Mouse (Mus musculus) spleen, adult 2 months (tissue): ENCODE data around the gene Cnr1. TPM values are rescaled to one million over a fixed set of nuclear protein-coding genes. Genes with fewer than 3 reads are reported as not detected.

Source experiments
- DNase-seq, 2 experiments: peaks; one replicate each; pipeline versions ENCODE4 v3.0.0 to v3.0.0-alpha.2; 2012 to 2021; ENCODE audit warnings: low spot score in 2 of 2, low read depth in 1 of 2
- H3K27ac ChIP-seq: fragments of 200-500 bp; 2 replicates; pipeline ENCODE4 v1.5.1; 2012; ENCODE audit warnings: low read length, inconsistent platforms; ENCODE audit not compliant: insufficient read depth
- H3K27me3 ChIP-seq: fragments of 200-500 bp; 2 replicates; pipeline ENCODE4 v1.6.1; 2012; ENCODE audit warnings: mild to moderate bottlenecking, moderate library complexity, low read length, inconsistent platforms; ENCODE audit not compliant: control insufficient read depth, insufficient read depth
- H3K36me3 ChIP-seq: fragments of 200-500 bp; 2 replicates; pipeline ENCODE4 v1.6.1; 2012; ENCODE audit warnings: mild to moderate bottlenecking, low read length, inconsistent platforms; ENCODE audit not compliant: control insufficient read depth, insufficient read depth
- H3K4me1 ChIP-seq: fragments of 200-500 bp; 2 replicates; pipeline ENCODE4 v1.6.1; 2011; ENCODE audit warnings: inconsistent platforms; ENCODE audit not compliant: control insufficient read depth, insufficient read depth, insufficient read length
- H3K4me3 ChIP-seq: fragments of 200-500 bp; 2 replicates; pipeline ENCODE4 v1.5.1; 2011; ENCODE audit warnings: mild to moderate bottlenecking, inconsistent platforms; ENCODE audit not compliant: insufficient read depth, insufficient read length; ENCODE audit errors: extremely low read depth
- CTCF ChIP-seq: fragments of 200-500 bp; IDR thresholded peaks from 2 replicates; pipeline ENCODE4 v1.5.1; 2011; ENCODE audit warnings: mild to moderate bottlenecking, inconsistent platforms; ENCODE audit not compliant: insufficient read depth, insufficient read length, insufficient replicate concordance; ENCODE audit errors: extremely low read depth
- POLR2A ChIP-seq: fragments of 200-500 bp; IDR thresholded peaks from 2 replicates; pipeline ENCODE4 v1.6.1; 2011; ENCODE audit warnings: low read depth, low read length, inconsistent platforms
- WGBS: fragments of 180-500 bp; shearing (Covaris S2); methylation state at CpG from one replicate; pipeline ENCODE4 v1.1.7; 2018; 5-methylcytosine and 5-hydroxymethylcytosine counted together
- polyA plus RNA-seq: library from polyadenylated mRNA; depleted of rRNA; stranded (reverse); fragments of >200 nt; gene quantifications from 2 replicates; pipeline ENCODE4 v1.2.3, GENCODE M21; 2012

Gene Cnr1
- polyA plus RNA-seq, 1 experiment = 0.55 TPM

DNA sequence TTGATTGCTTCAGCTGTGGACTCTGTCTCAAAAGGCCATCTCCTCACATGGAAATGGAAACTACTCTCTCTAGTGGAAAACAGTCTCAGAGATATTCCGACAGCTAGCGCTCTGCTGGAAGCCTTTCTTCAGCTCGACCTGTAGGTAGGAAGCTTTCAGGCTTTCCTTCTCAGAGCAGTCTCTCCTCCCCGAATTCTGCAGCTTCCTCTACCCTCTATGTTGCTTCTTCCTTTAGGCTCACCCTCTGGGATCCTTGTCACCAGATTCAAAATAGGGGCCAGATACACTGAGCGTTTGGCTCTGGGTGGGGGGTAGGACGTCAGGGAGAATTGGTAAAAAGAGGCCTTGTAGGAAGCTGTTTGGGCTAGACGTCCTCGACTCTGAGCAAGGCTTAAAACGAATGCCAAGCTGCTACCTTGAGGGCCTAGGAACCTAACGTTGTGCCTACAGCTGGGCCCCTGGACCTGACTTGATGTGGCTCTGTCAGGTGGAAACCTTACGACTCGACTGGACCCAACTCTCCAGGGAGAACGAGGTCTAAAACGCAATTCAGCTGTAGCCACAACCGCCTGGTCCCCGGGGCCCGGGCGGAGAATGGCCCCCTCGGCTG lies 1.1 kb upstream of the Cnr1 start:
- no peak for DNase-seq
- Histone ChIP-seq H3K4me1 (no peaks in the 10 kb centered on the region; the same call in 1 of the 2 replicates), H3K27me3 (peaks cover 15% of the 10 kb centered on the region), H3K36me3 (no peaks in the 10 kb centered on the region), H3K27ac (no peak overlapping the region), H3K4me3 (no peak overlapping the region)
- WGBS = 26% methylated on average over 19 of the region's 19 CpGs
- TF ChIP-seq CTCF (no peak), POLR2A (no peak)

DNA sequence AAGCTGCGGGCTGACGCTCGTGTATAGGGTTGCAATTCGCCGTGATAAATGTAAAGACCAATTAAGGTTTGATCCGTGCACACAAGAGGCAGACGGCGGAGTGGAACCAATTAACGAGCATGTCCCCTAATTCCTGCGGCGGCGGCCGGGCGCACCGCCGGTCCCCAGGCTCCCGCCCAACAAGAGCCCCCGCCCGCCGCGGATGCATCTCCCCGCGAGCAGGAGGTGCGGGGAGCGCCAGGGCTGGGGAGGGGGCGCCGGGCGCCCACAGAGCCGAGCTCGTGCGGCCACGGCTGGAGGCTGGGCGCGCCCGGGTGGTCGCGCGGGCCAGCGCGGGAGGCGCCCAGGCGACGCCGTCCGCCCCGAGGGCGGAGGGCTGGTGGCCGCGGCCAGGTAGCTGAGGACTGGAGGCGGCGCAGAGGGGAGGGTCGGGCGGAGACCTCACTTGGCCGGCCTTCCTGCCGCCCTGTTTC lies 596 bp upstream of the Cnr1 start:
- DNase-seq = no peak
- Histone ChIP-seq H3K27ac (no peak overlapping the region), H3K4me1 (no peaks in the 10 kb centered on the region; the same call in 1 of the 2 replicates), H3K4me3 (peak overlapping the region; percentile 49; the same call in 1 of the 2 replicates), H3K27me3 (peaks cover 15% of the 10 kb centered on the region), H3K36me3 (no peaks in the 10 kb centered on the region)
- 2% methylated on average over 52 of the region's 55 CpGs for WGBS
- TF ChIP-seq POLR2A = no peak
- TF ChIP-seq CTCF = no peak

DNA sequence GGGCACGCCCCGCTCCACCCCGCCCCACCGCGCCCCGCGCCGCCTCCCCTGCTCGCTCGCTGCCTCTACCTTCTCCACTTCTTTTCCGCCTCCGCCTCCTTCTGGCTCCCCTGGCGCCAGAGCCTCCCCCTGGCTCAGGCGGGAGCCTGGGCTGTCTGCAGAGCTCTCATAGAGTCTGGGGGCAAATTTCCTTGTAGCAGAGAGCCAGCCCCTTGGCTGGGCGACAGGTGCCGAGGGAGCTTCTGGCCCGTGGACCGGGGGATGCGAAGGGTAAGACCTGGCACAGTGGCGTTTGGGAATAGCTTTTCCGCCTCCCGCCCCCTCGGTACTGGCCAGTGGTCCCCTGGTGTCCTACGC lies 474 bp downstream of the Cnr1 start:
- H3K27me3 ChIP-seq = peaks cover 15% of the 10 kb centered on the region
- TF ChIP-seq POLR2A (no peak), CTCF (no peak)
- H3K4me3 ChIP-seq = peak overlapping the region; percentile 49
- 4% methylated on average over 20 of the region's 24 CpGs for WGBS
- H3K27ac ChIP-seq = no peak overlapping the region
- no peak for DNase-seq
- no peaks in the 10 kb centered on the region; the same call in 1 of the 2 replicates for H3K4me1 ChIP-seq
- H3K36me3 ChIP-seq = no peaks in the 10 kb centered on the region

DNA sequence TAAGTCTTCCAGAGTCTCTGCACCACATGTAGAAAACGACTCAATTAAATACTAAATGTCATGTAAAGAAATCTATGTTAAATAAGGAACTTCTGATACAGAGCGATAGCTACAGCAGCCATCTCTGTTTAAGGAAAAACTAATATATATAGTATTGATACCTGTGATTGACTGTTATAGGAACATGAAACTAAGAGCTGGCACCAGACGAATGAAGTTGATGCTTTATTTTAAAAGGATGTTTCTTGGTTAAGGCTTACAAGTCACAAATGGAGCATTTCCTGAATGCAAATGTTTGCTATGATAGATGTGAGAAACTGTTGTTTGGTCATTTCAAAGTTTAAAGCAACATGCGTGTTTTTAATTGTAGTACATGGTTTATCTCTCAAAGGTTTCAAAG lies 1.1 kb downstream of the Cnr1 start:
- Histone ChIP-seq H3K4me1 (no peaks in the 10 kb centered on the region; the same call in 1 of the 2 replicates), H3K36me3 (no peaks in the 10 kb centered on the region), H3K27ac (no peak overlapping the region), H3K4me3 (no peak overlapping the region), H3K27me3 (peaks cover 15% of the 10 kb centered on the region)
- WGBS = 51% methylated on average over 4 of the region's 4 CpGs
- DNase-seq = no peak
- no peak for TF ChIP-seq CTCF
- no peak for TF ChIP-seq POLR2A

DNA sequence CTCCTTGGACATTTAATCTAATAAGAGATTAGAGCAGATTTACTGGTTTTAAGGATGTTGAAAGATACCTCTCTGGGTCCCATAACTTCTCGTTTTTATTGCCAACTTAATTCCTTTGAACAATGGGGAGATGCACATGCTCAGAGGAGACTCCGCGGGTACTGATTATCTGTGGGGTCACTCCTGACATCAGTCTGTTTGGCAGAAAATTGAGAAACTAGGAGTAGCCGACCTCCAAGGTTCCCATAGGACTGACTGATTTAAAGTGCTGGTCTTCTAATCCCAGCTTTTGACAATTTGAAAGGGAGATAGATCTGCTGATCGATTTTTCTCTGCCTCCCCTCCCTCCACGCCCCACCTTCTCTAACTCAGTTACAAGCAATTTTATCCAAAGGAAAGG lies 1.6 kb downstream of the Cnr1 start:
- peaks cover 15% of the 10 kb centered on the region for H3K27me3 ChIP-seq
- TF ChIP-seq POLR2A = no peak
- no peak for TF ChIP-seq CTCF
- WGBS = 74% methylated on average over 6 of the region's 6 CpGs
- H3K27ac ChIP-seq = no peak overlapping the region
- H3K4me3 ChIP-seq = no peak overlapping the region
- H3K36me3 ChIP-seq = no peaks in the 10 kb centered on the region
- no peaks in the 10 kb centered on the region; the same call in 1 of the 2 replicates for H3K4me1 ChIP-seq
- no peak for DNase-seq

DNA sequence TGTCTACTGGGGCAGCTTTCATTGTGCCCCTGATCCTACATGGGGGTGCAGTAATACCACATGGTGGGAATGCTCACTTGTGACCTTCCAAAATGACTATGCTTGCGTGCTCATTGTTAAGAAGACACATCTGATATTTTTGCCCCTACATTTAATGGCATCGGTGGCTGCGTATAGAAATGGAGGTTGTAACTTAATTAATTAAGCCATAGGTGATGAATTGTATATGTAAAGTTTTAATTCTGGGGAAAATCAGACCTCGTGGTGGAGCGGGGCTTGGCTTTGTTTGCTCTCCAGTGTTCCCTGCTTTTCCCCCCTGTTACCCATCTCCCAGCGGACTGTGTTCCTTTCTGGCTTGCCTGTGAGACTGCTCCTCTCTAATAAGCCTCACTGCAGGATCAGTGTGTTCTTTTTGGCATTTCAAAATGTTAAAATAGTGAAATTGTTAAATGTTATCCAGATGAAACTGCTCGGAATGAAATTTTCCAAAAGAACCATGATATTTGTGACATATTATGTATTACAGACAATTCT lies 2.4 kb downstream of the Cnr1 start:
- no peak overlapping the region for H3K4me3 ChIP-seq
- TF ChIP-seq CTCF (no peak), POLR2A (no peak)
- 90% methylated on average over 7 of the region's 7 CpGs for WGBS
- H3K27me3 ChIP-seq = peaks cover 15% of the 10 kb centered on the region
- H3K4me1 ChIP-seq = no peaks in the 10 kb centered on the region; the same call in 1 of the 2 replicates
- no peak for DNase-seq
- H3K36me3 ChIP-seq = no peaks in the 10 kb centered on the region
- no peak overlapping the region for H3K27ac ChIP-seq

DNA sequence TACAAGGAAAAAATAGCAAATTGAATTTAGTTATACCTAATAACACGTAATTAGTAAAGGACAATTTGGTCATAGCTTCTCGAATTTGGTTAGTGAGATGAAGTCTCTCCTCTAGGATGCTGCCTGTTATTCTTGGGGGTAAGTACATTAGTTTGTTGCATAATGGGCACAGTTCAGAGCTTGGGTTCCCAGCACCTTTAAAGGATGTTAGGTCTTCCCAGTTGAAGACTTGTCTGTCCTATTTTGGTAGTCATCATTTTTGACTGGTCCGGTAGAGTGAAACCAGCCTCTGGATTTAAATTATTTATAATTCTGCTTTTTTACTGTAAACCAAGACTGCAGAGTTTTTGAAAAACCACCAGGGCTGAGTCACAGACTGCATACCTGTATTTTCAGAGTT lies 3.3 kb downstream of the Cnr1 start:
- no peaks in the 10 kb centered on the region for H3K36me3 ChIP-seq
- no peaks in the 10 kb centered on the region; the same call in 1 of the 2 replicates for H3K4me1 ChIP-seq
- DNase-seq = no peak
- no peak for TF ChIP-seq CTCF
- TF ChIP-seq POLR2A = no peak
- peaks cover 14% of the 10 kb centered on the region for H3K27me3 ChIP-seq
- WGBS = 94% methylated on average over 3 of the region's 3 CpGs
- H3K4me3 ChIP-seq = no peak overlapping the region
- H3K27ac ChIP-seq = no peak overlapping the region

DNA sequence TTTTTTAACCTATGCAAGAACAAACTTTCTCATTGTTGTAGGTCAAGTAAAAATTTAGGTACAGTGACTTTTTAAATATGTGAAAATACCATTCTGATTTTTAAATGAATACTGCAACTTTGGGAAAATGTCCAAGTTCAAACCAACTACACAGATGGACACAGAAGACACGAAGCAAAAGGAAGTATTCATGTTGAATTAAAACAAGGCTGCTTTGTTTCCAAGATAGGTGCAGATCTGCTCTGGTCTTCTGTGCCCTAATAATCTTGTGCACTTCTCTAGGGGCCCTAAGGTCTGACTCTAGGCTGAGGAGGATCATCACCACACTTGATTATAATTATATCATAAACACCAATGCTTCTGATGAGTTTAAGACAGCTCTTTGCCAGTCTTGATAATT lies 4.1 kb downstream of the Cnr1 start:
- H3K4me1 ChIP-seq = no peaks in the 10 kb centered on the region; the same call in 1 of the 2 replicates
- H3K4me3 ChIP-seq = no peak overlapping the region
- no peaks in the 10 kb centered on the region for H3K36me3 ChIP-seq
- peaks cover 14% of the 10 kb centered on the region for H3K27me3 ChIP-seq
- no peak for TF ChIP-seq POLR2A
- no peak for TF ChIP-seq CTCF
- WGBS = 44% methylated on average over 1 of the region's 1 CpGs
- DNase-seq = no peak
- no peak overlapping the region for H3K27ac ChIP-seq
